Mouse (Mus musculus): Measurements from ENCODE around the gene Nek4. TPM values are rescaled to one million over a fixed set of nuclear protein-coding genes. Genes with fewer than 3 reads are reported as not detected.

The Nek4 gene
- total RNA-seq, 2 experiments from 2014 or later = 17.0 to 19.8 TPM

Other genes starting within 250 kb of the Nek4 start
- gene Sfmbt1, start 236.5 kb upstream of the Nek4 start, total RNA-seq (2021) = 10 to 100 TPM; 33.3 to 35.2 TPM
- gene Tmem110, start 125.8 kb upstream of the Nek4 start, total RNA-seq (2021) = 10 to 100 TPM; 23.4 to 24.2 TPM
- 1 to 10 TPM; 3.0 to 4.5 TPM for gene Mustn1, start 72.2 kb upstream of the Nek4 start, total RNA-seq (2021)
- gene Itih4, start 64.9 kb upstream of the Nek4 start, total RNA-seq (2021) = not detected
- gene Itih3, start 27.6 kb upstream of the Nek4 start, total RNA-seq (2021) = 10 to 100 TPM; 19.5 to 24.1 TPM
- not detected for gene Itih1, start 8.1 kb upstream of the Nek4 start, total RNA-seq (2021)
- gene Glt8d1, start 50.0 kb downstream of the Nek4 start, total RNA-seq (2021) = 10 to 100 TPM; 27.9 to 43.2 TPM
- 100 to 1,000 TPM; 151 to 164 TPM for gene Spcs1, start 50.3 kb downstream of the Nek4 start, total RNA-seq (2021)
- gene Pbrm1, start 67.8 kb downstream of the Nek4 start, total RNA-seq (2021) = 10 to 100 TPM; 50.1 to 57.6 TPM
- gene Gnl3, start 67.8 kb downstream of the Nek4 start, total RNA-seq (2021) = 10 to 100 TPM; 41.8 to 53.9 TPM
- 10 to 100 TPM; 24.6 to 32.9 TPM for gene Smim4, start 177.6 kb downstream of the Nek4 start, total RNA-seq (2021)
- gene Nt5dc2, start 179.7 kb downstream of the Nek4 start, total RNA-seq (2021) = 1 to 10 TPM; 2.8 to 4.6 TPM
- 10 to 100 TPM; 22.5 to 23.5 TPM for gene Stab1, start 217.3 kb downstream of the Nek4 start, total RNA-seq (2021)